Mouse (Mus musculus): ENCODE measurements around the gene Filip1l. TPM values are rescaled to one million over a fixed set of nuclear protein-coding genes. Genes with fewer than 3 reads are reported as not detected.
"Not testable (repeated sequence)": the region's sequence is repeated elsewhere in the genome, so short reads cannot be mapped to it uniquely, and the experiment has no call there.

Gene Filip1l
- polyA plus RNA-seq, 1 experiment from 2014 or later: 25.5 TPM

DNA sequence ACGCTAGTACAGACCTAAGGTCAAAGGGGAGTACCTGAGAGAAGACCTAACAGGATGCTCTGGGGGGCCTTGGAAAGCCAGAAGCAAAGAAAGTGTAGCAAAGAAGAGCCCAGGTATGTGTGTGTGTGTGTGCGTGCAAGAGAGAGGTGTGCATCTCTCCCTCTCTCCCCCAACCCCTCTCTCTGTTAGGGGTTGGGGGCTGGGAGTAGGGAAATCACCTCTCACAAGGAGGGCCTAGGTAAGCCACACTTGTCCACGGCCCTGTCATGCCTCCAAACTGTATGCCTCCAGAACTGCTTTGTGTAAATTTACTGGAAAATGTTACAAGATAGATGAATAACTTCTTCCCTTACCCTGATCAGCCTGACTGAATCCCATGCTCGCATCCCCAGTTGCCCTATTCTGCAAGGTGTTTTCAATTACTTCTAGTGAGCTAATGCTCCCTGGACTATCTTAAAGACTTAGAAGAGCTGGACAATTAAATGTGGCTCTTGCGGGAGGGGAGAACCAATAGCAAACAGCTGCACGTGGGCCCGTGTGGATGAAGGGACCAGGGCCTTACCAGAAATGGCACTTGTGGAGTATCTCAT lies 22.4 kb downstream of the Filip1l start:
- ATAC-seq (ENCODE audit: insufficient number of reproducible peaks, insufficient read depth, low FRiP score, low TSS enrichment, low read depth): peak; percentile 52
- no peak overlapping the region for H3K4me3 ChIP-seq (replicated peaks)
- H3K27ac ChIP-seq: no peak overlapping the region; the same call in 1 of the 2 replicates
- no peaks in the 10 kb centered on the region for H3K27me3 ChIP-seq
- peaks cover 3% of the 10 kb centered on the region; the same call in 1 of the 2 replicates for H3K9me3 ChIP-seq
- no peak overlapping the region for H3K9ac ChIP-seq (replicated peaks)
- H3K4me1 ChIP-seq (replicated peaks): peaks cover 28% of the 10 kb centered on the region
- WGBS: 44% methylated on average over 7 of the region's 7 CpGs
- no peaks in the 10 kb centered on the region for H3K36me3 ChIP-seq
- no peak overlapping the region for H3K4me2 ChIP-seq

DNA sequence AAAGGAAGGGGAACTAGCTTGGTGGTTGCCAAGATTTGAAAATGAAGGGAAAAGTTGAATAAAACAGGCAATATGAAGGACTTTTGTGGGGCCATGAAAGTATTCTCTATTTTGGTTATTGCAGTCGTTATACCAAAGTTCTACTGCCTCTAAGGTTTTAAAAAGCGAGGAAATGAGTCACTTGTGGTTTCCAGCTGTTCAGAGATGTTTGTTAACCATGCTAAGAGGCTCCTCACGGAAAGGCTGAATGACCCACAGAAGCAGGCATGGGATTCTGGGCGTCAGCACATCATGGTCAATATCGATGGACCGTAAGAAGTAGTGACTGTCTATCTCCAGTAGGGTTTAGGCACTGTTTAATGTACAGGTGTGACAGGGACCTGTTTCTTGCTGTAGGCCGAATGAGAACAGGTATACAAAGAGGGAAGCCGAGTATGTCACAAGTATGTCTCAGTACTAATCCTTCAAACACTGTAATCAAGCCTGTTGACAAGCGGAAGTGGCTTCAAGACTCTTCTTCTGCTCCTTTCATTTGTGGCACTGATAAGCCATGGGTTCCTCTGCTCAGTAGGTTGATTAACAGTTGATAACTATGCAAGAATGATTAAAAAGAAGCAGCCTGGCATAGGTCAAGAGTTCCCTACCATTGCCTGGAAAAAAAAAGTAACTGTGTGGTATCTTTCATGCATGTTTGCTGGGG lies 25.9 kb downstream of the Filip1l start:
- ATAC-seq (ENCODE audit: insufficient number of reproducible peaks, insufficient read depth, low FRiP score, low TSS enrichment, low read depth): no peak
- H3K27me3 ChIP-seq: no peaks in the 10 kb centered on the region
- H3K36me3 ChIP-seq: no peaks in the 10 kb centered on the region
- peaks cover 7% of the 10 kb centered on the region; the same call in 1 of the 2 replicates for H3K9me3 ChIP-seq
- no peak overlapping the region for H3K27ac ChIP-seq
- 75% methylated on average over 9 of the region's 9 CpGs for WGBS
- peaks cover 38% of the 10 kb centered on the region for H3K4me1 ChIP-seq (replicated peaks)
- H3K4me2 ChIP-seq: no peak overlapping the region
- H3K4me3 ChIP-seq (replicated peaks): no peak overlapping the region
- H3K9ac ChIP-seq (replicated peaks): no peak overlapping the region

DNA sequence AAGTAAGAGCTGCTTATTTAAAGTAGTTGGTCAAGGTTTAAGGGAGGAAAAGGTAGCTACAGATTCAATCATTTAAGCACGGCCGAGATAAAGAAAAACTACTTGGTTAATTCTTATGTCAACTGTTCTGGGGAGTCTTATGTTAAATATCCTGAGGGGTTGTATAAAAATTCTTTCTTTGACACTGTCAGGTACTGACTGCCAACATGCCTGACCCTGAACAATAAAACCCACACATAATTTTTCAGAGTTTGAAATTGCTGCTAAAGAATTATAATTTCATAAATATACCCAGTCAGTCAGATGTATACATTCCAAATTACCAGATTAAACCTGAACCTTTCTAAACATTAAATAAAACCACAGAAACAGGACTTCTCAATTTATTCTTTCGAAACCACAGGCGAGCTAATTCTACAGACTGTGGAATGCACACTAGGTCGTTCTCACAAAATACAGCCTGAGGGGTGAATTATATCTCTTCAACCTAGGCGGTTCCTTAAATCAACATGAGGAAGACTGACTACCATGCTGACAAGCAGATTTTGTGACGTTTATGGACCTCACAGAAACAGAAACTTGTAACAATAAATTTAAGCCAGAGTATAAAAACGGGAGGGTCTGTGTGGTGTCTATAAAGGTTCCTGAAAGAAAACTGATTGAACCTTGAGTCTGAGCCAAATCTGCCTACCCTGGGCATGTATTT lies 30.5 kb downstream of the Filip1l start:
- 40% methylated on average over 8 of the region's 8 CpGs for WGBS
- Histone ChIP-seq H3K9ac (replicated peaks) (no peak overlapping the region), H3K27ac (peak overlapping the region; percentile 19; the same call in 1 of the 2 replicates), H3K27me3 (no peaks in the 10 kb centered on the region), H3K4me1 (replicated peaks) (peaks cover 42% of the 10 kb centered on the region), H3K4me2 (no peak overlapping the region), H3K9me3 (0 out of 2 replicates have a peak, but pooled peaks cover 4% of the 10 kb centered on the region), H3K36me3 (no peaks in the 10 kb centered on the region), H3K4me3 (replicated peaks) (no peak overlapping the region)
- ATAC-seq (ENCODE audit: insufficient number of reproducible peaks, insufficient read depth, low FRiP score, low TSS enrichment, low read depth): peak; percentile 49; the same call in 1 of the 2 replicates

DNA sequence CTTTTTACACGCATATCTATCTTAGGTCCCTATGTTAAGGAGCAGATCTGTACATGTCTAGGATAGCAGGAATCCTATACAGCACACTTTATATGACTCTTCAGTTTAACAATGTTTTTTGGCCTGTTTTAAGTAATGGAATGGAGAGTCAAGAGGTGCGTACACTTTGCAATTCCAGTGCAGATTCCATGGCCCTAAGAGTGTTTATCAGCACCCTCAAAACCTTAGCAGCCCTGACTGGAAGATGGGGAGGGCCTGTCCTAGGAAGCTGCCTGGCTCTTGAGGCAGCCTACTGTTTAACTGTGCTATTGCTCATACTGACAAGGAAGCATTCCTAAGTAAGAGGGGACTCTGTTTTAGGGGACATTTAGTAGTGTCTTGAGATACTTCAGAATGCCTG lies 31.4 kb downstream of the Filip1l start:
- Histone ChIP-seq H3K4me2 (no peak overlapping the region), H3K9ac (replicated peaks) (no peak overlapping the region), H3K27me3 (no peaks in the 10 kb centered on the region), H3K4me1 (replicated peaks) (peaks cover 34% of the 10 kb centered on the region), H3K4me3 (replicated peaks) (no peak overlapping the region), H3K9me3 (0 out of 2 replicates have a peak, but pooled peaks cover 4% of the 10 kb centered on the region), H3K27ac (peak overlapping the region; percentile 19; the same call in 1 of the 2 replicates), H3K36me3 (no peaks in the 10 kb centered on the region)
- WGBS: 81% methylated on average over 2 of the region's 2 CpGs
- no peak for ATAC-seq (ENCODE audit: insufficient number of reproducible peaks, insufficient read depth, low FRiP score, low TSS enrichment, low read depth)

DNA sequence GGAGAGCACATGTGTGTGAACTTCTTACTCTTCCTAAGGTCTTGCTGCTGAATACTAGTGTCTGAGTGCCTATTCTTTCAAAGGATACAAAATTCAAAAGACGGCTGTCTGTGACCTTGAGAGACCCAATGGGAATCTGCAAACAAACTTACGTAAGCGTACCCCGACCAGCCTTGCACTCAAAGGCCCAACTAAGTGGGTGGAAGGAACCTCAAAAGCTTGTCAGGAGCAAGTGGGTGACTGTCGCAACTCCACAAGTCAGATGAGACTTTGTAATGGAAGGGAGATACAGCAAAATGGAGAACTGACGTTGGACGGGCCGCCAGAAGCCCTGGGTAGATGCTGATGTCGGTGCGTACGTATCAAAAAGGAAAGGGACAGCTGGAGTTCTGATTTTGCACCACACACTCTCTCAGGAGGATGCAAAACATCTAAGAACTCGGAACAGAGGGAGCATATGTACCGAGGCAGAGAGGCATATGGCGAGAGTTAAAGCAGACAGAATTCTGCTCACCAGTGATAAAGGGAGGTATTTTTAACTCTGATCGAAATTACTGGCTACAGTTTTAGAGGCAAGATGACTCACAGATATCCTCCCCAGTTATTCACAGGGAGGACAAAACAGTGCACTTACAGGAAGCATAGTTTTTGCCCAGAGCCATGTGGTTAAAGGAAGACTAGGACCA lies 36.8 kb downstream of the Filip1l start:
- H3K27ac ChIP-seq: no peak overlapping the region
- H3K4me1 ChIP-seq (replicated peaks): peaks cover 19% of the 10 kb centered on the region
- H3K9ac ChIP-seq (replicated peaks): no peak overlapping the region
- ATAC-seq (ENCODE audit: insufficient number of reproducible peaks, insufficient read depth, low FRiP score, low TSS enrichment, low read depth): no peak
- H3K36me3 ChIP-seq: no peaks in the 10 kb centered on the region
- H3K27me3 ChIP-seq: no peaks in the 10 kb centered on the region
- no peak overlapping the region for H3K4me2 ChIP-seq
- 89% methylated on average over 15 of the region's 15 CpGs for WGBS
- H3K9me3 ChIP-seq: no peaks in the 10 kb centered on the region
- no peak overlapping the region for H3K4me3 ChIP-seq (replicated peaks)

DNA sequence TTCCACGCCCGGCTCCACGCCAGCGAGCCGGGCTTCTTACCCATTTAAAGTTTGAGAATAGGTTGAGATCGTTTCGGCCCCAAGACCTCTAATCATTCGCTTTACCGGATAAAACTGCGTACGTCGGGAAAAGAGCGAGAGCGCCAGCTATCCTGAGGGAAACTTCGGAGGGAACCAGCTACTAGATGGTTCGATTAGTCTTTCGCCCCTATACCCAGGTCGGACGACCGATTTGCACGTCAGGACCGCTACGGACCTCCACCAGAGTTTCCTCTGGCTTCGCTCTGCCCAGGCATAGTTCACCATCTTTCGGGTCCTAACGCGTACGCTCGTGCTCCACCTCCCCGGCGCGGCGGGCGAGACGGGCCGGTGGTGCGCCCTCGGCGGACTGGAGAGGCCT lies 38.3 kb downstream of the Filip1l start:
- H3K4me3 ChIP-seq (replicated peaks); ATAC-seq (ENCODE audit: insufficient number of reproducible peaks, insufficient read depth, low FRiP score, low TSS enrichment, low read depth); H3K27me3 ChIP-seq; H3K36me3 ChIP-seq; H3K4me2 ChIP-seq; H3K9ac ChIP-seq (replicated peaks); H3K9me3 ChIP-seq; H3K27ac ChIP-seq: not testable (repeated sequence)
- 32% methylated on average over 28 of the region's 39 CpGs for whole genome bisulfite sequencing
- peaks cover 19% of the 10 kb centered on the region for H3K4me1 ChIP-seq (replicated peaks)

DNA sequence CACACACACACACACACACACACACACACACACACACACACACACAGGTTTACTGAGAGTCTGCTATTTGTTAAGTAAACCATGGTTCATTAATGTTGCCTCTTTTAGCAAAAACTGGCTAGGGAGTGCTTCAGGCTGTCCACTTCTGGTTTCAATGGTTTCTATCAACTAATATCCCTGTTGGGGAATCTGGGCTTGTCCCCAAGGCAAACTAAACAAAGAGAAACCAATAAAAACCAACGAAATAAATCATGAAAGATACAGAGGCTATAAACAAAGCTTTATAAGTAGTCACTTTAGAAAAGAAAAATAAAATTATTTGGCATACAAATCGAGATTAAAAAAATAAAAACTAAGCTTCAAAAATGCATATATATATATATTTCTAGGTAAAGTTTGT lies 39.6 kb downstream of the Filip1l start:
- WGBS: 49% methylated on average over 2 of the region's 2 CpGs
- no peak overlapping the region for H3K27ac ChIP-seq

DNA sequence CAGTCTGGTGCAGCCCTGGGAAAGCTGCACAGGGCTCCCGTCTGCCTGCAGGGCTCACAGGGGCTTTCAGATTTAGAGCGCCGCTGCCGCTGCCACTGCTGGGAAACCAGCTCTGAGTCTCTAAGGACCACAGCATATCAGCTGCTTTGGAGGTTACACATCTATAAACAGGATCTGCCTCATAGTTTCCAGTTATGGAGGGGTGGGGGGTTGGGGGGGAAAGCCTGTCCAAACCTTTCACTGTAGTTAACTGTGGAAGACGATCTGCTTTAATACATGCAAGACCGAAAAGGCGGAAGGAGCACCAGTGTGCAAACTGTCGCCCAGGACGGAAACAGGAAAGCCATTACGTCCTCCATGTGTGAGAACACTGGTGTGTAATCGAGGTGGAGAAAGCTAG lies 40.3 kb downstream of the Filip1l start:
- WGBS: 37% methylated on average over 11 of the region's 11 CpGs
- H3K36me3 ChIP-seq: no peaks in the 10 kb centered on the region
- ATAC-seq (ENCODE audit: insufficient number of reproducible peaks, insufficient read depth, low FRiP score, low TSS enrichment, low read depth): no peak
- H3K9ac ChIP-seq (replicated peaks): no peak overlapping the region
- H3K27ac ChIP-seq: peak overlapping the region; percentile 68
- H3K4me1 ChIP-seq (replicated peaks): peaks cover 21% of the 10 kb centered on the region
- H3K9me3 ChIP-seq: no peaks in the 10 kb centered on the region
- peak overlapping the region; percentile 41 for H3K4me2 ChIP-seq
- no peaks in the 10 kb centered on the region for H3K27me3 ChIP-seq
- H3K4me3 ChIP-seq (replicated peaks): no peak overlapping the region

More for the DNA sequence above, 39.6 kb downstream of the Filip1l start:
- Histone ChIP-seq H3K9me3 (no peaks in the 10 kb centered on the region), H3K4me2 (no peak overlapping the region), H3K9ac (replicated peaks) (no peak overlapping the region), H3K4me1 (replicated peaks) (peaks cover 14% of the 10 kb centered on the region), H3K27me3 (no peaks in the 10 kb centered on the region), H3K4me3 (replicated peaks) (no peak overlapping the region), H3K36me3 (no peaks in the 10 kb centered on the region)
- no peak for ATAC-seq (ENCODE audit: insufficient number of reproducible peaks, insufficient read depth, low FRiP score, low TSS enrichment, low read depth)

DNA sequence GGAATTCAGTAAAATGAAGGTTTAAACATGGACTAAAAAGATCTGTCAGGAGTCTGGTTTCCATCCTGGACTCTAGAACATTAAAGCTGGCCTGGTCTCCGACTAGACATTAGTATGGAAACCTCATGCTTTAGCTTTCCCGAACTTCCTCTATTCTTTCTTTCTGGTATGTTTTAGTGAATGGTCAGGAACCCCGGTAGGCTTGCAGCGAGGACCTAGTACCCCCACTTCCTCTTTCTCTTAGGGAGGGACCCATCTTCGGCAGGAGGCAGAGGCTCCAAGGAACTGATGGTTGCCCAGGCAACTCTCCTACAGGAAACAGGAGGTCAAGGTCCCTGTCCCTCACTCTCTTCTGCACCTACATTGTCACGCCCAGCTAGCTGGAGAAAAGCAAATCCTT lies 43.4 kb downstream of the Filip1l start:
- ATAC-seq (ENCODE audit: insufficient number of reproducible peaks, insufficient read depth, low FRiP score, low TSS enrichment, low read depth): no peak
- Histone ChIP-seq H3K4me3 (replicated peaks) (no peak overlapping the region), H3K27ac (no peak overlapping the region), H3K9me3 (no peaks in the 10 kb centered on the region), H3K27me3 (no peaks in the 10 kb centered on the region), H3K4me2 (no peak overlapping the region), H3K4me1 (replicated peaks) (peaks cover 44% of the 10 kb centered on the region), H3K9ac (replicated peaks) (no peak overlapping the region), H3K36me3 (no peaks in the 10 kb centered on the region)
- WGBS: 82% methylated on average over 6 of the region's 6 CpGs

DNA sequence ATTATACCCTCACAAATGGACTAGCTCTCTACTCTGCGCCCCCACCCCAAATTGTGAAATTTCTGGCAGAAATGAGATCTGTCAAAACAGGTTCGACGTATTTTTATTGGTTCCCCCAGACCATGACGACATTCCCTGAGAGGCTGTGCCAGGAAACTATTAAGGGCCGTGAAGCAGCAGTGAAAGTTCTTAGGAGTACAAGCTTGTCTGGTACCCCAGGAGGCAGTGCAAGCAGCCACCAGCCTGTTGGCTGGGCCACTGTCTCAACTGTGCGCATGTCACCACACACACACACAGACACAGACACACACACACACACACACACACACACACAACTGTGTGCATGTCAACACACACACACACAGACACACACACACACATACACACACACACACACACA lies 45.0 kb downstream of the Filip1l start:
- no peak overlapping the region for H3K9ac ChIP-seq (replicated peaks)
- H3K27ac ChIP-seq: peak overlapping the region; percentile 77
- 35% methylated on average over 6 of the region's 6 CpGs for WGBS
- peak; percentile 66; the same call in 1 of the 2 replicates for ATAC-seq (ENCODE audit: insufficient number of reproducible peaks, insufficient read depth, low FRiP score, low TSS enrichment, low read depth)
- no peaks in the 10 kb centered on the region for H3K27me3 ChIP-seq
- peak overlapping the region; percentile 30 for H3K4me2 ChIP-seq
- H3K36me3 ChIP-seq: no peaks in the 10 kb centered on the region
- H3K4me3 ChIP-seq (replicated peaks): no peak overlapping the region
- no peaks in the 10 kb centered on the region for H3K9me3 ChIP-seq
- peaks cover 52% of the 10 kb centered on the region for H3K4me1 ChIP-seq (replicated peaks)

Measured in limb, embryonic 12.5 days (tissue).